Mouse (Mus musculus): ENCODE measurements around the gene Entpd7. TPM values are rescaled to one million over a fixed set of nuclear protein-coding genes. Genes with fewer than 3 reads are reported as not detected.

Gene Entpd7
- polyA plus RNA-seq, 1 experiment = 4.3 TPM

DNA sequence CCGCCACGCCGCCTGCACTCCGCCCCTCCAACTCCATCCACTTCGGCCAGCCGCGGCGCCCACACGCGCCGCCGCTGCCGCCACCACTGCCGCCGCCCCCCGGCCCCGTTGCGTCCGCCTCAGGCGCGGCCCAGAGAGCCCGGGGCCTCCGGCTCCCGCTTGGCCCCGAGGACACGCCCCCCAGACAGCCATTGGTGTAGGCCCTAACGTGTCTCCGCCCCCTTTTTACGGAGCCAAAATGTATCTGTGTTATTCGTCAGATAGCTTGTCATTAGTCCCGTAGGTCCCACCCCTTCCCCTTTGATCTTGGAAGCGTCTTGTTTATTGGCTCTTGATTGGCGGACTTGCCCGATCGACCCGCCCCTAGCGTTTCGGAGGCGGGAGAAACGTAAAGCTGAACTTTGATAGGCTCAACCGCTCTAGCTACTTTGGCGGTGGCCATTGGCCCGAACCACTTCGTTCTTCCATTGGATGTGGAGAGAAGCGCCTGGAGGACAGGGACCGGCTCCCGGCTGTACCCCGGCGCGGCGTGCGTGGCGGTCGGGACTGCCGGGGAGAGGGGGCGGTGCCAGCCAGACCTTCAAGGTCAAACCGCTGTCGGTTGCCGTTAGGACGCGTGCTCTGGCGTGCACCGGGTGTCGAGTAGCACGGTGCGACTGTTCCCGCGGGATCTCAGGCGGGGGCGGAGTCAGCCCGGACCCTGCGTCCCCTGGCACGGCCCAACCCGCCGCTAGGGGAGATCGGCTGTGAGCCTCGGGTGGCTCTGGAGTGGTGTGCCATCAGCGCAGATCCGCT, 14.5 kb upstream of the Entpd7 start, which contains the start of gene Slc25a28:
TSS of gene Slc25a28 (minus strand) at position 152 of the 795 bp plus-strand sequence.
- Histone ChIP-seq H3ac (ENCODE audit: control insufficient read depth, insufficient read length, low read depth) (peak within 1 kb of the TSS; percentile 84), H3K36me3 (ENCODE audit: control insufficient read depth, insufficient read depth) (no peaks in the 10 kb centered on the region), H3K79me2 (ENCODE audit: control insufficient read depth, insufficient read depth) (peaks cover 47% of the 10 kb centered on the region), H3K79me3 (ENCODE audit: low read depth) (peaks cover 29% of the 10 kb centered on the region), H3K4me3 (ENCODE audit: insufficient read depth, poor library complexity, severe bottlenecking) (peak within 1 kb of the TSS; percentile 75), H3K27me3 (ENCODE audit: control insufficient read depth, insufficient read depth, insufficient read length) (no peaks in the 10 kb centered on the region)
- peak; percentile 73 for TF ChIP-seq MAX (IDR thresholded peaks at IDR 0.05)
- no peak for TF ChIP-seq FOSL1 (IDR thresholded peaks at IDR 0.05; ENCODE audit: insufficient read depth, low read length, poor library complexity, severe bottlenecking)
- TF ChIP-seq CTCF (IDR thresholded peaks at IDR 0.05; ENCODE audit: control insufficient read depth, insufficient read depth, insufficient read length) = peak; percentile 68

DNA sequence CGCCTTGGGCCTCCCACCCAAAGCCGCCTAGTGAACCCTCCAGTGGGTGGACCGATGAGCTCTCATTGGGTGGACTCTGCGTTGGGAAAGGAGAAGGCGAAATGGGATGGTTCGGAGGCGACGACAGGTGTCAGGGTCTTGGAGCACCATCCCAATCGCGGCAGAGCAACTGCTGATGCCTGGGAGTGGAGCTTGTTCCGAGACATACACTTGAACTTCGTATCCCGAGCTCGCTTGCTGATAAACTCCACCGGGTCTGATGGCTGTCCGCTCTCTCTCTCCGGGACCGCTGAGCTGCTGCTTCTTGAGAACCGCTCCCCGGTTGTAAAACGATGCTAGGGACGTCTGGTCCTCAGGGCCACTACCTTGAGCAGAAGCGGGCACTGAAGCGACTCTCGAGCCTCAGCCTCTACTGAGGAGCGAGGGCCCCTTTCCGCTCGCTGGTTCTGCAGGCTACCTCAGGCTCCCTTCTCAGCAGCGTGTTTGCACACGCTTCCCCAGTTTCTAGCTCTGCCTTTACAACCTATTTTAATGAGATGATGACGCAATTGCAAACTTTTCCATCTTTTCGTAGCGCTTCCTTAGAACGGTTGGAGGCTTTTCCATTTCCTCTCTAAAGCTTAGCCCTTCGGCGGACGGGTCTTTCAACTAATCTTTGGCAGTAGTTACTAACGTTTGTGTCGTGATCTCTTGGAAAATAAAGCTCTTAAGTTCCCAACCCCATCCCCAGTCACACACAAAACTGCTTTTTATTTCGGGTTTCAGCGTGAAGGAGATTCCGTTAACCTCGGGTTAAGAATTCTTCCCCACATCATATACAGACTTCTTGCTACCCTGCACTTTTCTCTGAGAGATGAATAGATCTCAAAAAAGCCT, 13.7 kb upstream of the Entpd7 start:
- peaks cover 39% of the 10 kb centered on the region for H3K79me2 ChIP-seq (ENCODE audit: control insufficient read depth, insufficient read depth)
- peak overlapping the region; percentile 54 for H3ac ChIP-seq (ENCODE audit: control insufficient read depth, insufficient read length, low read depth)
- H3K36me3 ChIP-seq (ENCODE audit: control insufficient read depth, insufficient read depth) = no peaks in the 10 kb centered on the region

DNA sequence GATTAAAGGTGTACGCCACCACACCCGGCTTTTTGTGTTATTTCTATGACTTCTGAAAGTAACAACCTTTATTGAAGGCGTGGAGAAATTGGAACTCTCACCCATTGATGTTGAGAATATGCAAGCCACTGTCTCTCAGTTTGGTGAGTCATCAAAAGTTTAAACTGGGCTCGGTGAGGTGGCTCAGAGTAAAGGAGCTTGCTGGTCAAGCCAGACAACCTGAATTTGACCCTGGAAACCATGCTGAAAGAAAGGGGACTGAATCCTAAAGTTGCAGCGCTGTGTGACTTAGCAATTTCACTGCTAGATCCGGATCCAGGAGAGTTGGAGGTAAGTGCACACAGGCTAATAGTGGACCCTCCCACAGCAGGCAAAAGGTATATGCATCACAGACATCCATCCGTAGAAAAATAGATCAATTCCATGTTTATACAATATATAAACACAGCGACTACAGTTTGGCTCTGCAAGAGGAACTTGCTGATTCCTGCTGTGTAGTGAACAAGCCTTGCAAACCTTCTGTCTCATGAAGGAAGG, 10.9 kb upstream of the Entpd7 start:
- Histone ChIP-seq H3K79me2 (ENCODE audit: control insufficient read depth, insufficient read depth) (peaks cover 11% of the 10 kb centered on the region), H3K79me3 (ENCODE audit: low read depth) (peaks cover 6% of the 10 kb centered on the region), H3K4me3 (ENCODE audit: insufficient read depth, poor library complexity, severe bottlenecking) (no peak overlapping the region), H3K27me3 (ENCODE audit: control insufficient read depth, insufficient read depth, insufficient read length) (no peaks in the 10 kb centered on the region), H3K36me3 (ENCODE audit: control insufficient read depth, insufficient read depth) (no peaks in the 10 kb centered on the region), H3ac (ENCODE audit: control insufficient read depth, insufficient read length, low read depth) (no peak overlapping the region)
- TF ChIP-seq USF1 (IDR thresholded peaks at IDR 0.05; ENCODE audit: low read depth) (no peak), CTCF (IDR thresholded peaks at IDR 0.05; ENCODE audit: control insufficient read depth, insufficient read depth, insufficient read length) (no peak), FOSL1 (IDR thresholded peaks at IDR 0.05; ENCODE audit: insufficient read depth, low read length, poor library complexity, severe bottlenecking) (no peak), CEBPB (IDR thresholded peaks at IDR 0.05; ENCODE audit: low read depth) (no peak), MYOG (IDR thresholded peaks at IDR 0.05; ENCODE audit: control insufficient read depth, extremely low read depth, insufficient read length) (no peak), MAX (IDR thresholded peaks at IDR 0.05) (no peak), MYOD1 (IDR thresholded peaks at IDR 0.05; ENCODE audit: control insufficient read depth, insufficient read length, low read depth) (no peak)

More for the DNA sequence above, 13.7 kb upstream of the Entpd7 start:
- Histone ChIP-seq H3K79me3 (ENCODE audit: low read depth) (peaks cover 25% of the 10 kb centered on the region), H3K27me3 (ENCODE audit: control insufficient read depth, insufficient read depth, insufficient read length) (no peaks in the 10 kb centered on the region), H3K4me3 (ENCODE audit: insufficient read depth, poor library complexity, severe bottlenecking) (peak overlapping the region; percentile 56)
- TF ChIP-seq FOSL1 (IDR thresholded peaks at IDR 0.05; ENCODE audit: insufficient read depth, low read length, poor library complexity, severe bottlenecking) (no peak), MAX (IDR thresholded peaks at IDR 0.05) (no peak), CTCF (IDR thresholded peaks at IDR 0.05; ENCODE audit: control insufficient read depth, insufficient read depth, insufficient read length) (no peak), CEBPB (IDR thresholded peaks at IDR 0.05; ENCODE audit: low read depth) (peak; percentile 76), MYOG (IDR thresholded peaks at IDR 0.05; ENCODE audit: control insufficient read depth, extremely low read depth, insufficient read length) (no peak), MYOD1 (IDR thresholded peaks at IDR 0.05; ENCODE audit: control insufficient read depth, insufficient read length, low read depth) (peak; percentile 58)

DNA sequence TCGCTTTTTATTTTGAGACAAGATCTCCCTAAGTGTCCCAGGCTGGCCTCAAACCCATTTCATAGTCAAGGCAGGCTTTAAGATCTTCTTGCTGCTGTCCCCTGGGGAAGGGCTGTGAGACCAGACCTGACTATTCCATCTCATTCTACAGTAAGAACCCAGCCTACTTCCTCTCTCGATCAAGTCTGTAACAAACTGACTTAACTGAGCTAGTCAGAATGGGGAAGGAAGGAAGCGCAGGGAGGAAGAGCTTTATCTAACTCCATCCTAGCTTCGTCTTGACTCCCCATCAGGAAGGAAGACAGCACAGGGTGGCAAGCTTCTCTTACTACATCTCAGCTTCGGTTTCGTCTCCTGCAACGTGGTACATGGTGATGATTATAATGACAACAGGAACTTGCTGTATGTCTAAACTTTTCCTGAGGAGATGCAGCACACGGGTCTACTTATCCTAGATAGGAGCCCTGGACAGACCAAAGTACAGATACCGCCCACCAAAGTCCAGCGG, 9.9 kb upstream of the Entpd7 start:
- Histone ChIP-seq H3ac (ENCODE audit: control insufficient read depth, insufficient read length, low read depth) (no peak overlapping the region), H3K27me3 (ENCODE audit: control insufficient read depth, insufficient read depth, insufficient read length) (no peaks in the 10 kb centered on the region), H3K79me3 (ENCODE audit: low read depth) (no peaks in the 10 kb centered on the region), H3K36me3 (ENCODE audit: control insufficient read depth, insufficient read depth) (no peaks in the 10 kb centered on the region), H3K4me3 (ENCODE audit: insufficient read depth, poor library complexity, severe bottlenecking) (no peak overlapping the region), H3K79me2 (ENCODE audit: control insufficient read depth, insufficient read depth) (peaks cover 1% of the 10 kb centered on the region)
- no peak for TF ChIP-seq CEBPB (IDR thresholded peaks at IDR 0.05; ENCODE audit: low read depth)
- no peak for TF ChIP-seq MYOD1 (IDR thresholded peaks at IDR 0.05; ENCODE audit: control insufficient read depth, insufficient read length, low read depth)
- no peak for TF ChIP-seq MAX (IDR thresholded peaks at IDR 0.05)

DNA sequence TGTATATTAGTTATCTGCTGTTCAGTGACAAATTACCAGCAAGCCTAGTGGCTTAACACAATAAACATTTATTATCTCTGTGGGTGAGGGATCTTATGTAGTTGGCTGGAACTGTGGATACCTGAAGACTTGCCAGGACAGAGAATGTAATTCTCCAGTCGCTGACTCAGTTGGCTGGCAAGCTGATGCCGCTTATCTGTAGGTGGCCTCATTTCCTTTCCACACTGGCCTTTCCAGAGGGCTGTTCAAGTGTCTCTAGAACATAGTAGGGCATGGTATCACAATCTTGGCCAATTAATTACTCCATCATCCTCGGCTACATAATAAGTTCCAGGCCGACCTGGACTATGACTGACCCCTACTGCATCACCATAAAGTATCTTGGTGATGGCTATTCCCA, 7.9 kb upstream of the Entpd7 start:
- Histone ChIP-seq H3K79me3 (ENCODE audit: low read depth) (no peaks in the 10 kb centered on the region), H3ac (ENCODE audit: control insufficient read depth, insufficient read length, low read depth) (no peak overlapping the region), H3K36me3 (ENCODE audit: control insufficient read depth, insufficient read depth) (no peaks in the 10 kb centered on the region), H3K79me2 (ENCODE audit: control insufficient read depth, insufficient read depth) (no peaks in the 10 kb centered on the region), H3K4me3 (ENCODE audit: insufficient read depth, poor library complexity, severe bottlenecking) (no peak overlapping the region), H3K27me3 (ENCODE audit: control insufficient read depth, insufficient read depth, insufficient read length) (no peaks in the 10 kb centered on the region)
- TF ChIP-seq CTCF (IDR thresholded peaks at IDR 0.05; ENCODE audit: control insufficient read depth, insufficient read depth, insufficient read length) = no peak
- no peak for TF ChIP-seq MYOG (IDR thresholded peaks at IDR 0.05; ENCODE audit: control insufficient read depth, extremely low read depth, insufficient read length)

Data from C2C12 (cell line).